Mouse (Mus musculus) gastrocnemius, adult 8-10 months (tissue): ENCODE data around the gene Lsm6. TPM values are rescaled to one million over a fixed set of nuclear protein-coding genes. Genes with fewer than 3 reads are reported as not detected.
"Not testable (repeated sequence)": the region's sequence is repeated elsewhere in the genome, so short reads cannot be mapped to it uniquely, and the experiment has no call there.

ENCODE experiments used
- DNase-seq, 2 experiments: peaks; one replicate each; pipeline ENCODE4 v3.0.0; 2022; ENCODE audit warnings: low spot score in 2 of 2
- total RNA-seq, 4 experiments: library from RNA; stranded (reverse); gene quantifications; 2 replicates each; pipeline ENCODE4 v1.2.4; 2022

Lsm6 gene
- total RNA-seq, result 100 to 1,000 TPM in 1 of 4 experiments, 10 to 100 TPM in 3; 83.6 to 122 (median 92.4) TPM

DNA sequence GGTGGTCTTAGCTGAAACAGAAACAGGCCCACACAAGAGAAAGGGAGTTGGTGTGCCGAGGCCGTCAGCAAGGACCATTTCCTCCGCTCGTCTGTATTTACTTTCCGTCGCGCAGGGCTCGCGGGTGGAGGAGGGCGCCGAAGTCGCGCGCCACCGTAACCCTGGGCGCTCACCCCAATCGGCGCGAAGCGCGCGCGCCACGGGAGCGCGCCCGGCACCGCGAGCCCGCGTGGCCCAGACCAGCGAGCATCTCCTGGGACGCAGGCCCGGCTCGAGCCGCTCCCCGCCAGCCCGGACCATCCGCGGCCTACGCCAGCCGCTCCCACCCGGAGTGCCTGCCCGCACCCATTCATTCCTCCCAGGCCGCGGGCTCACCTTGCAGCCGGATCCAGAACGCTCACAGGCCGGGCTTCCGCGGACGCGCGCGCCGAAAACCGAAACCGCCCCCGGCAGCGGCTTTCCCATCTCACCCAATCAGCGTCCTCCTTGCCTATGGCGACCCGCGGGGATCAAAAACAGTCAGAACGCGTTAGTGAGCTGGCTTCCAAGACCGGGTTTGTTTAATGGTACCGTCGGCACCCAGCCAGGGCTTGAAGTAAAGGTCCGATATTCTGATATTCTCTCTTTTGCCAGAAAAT, at the start of gene Lsm6:
TSS of gene Lsm6 (minus strand) at position 468 of the 638 bp plus-strand sequence.
- peak; percentile 94 to 96 for DNase-seq

DNA sequence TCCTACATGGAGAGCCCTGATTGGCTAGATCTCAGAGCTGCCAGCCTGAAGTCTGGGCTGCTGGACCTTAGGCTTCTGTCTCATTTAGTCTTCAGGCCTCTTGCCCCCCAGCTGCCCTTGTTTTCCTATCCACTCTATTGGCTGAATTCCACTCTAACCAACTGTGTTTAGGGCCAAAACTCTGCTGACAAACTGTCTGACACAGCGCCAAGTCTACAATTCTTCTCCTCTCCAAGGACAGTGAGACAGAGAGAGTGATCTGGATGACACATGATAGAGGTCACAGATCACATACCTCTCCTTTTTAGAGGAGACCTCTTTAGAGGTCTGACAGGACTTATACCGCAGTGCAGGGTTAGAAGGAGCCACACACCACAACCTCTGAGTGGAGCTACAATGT, 46.1 kb upstream of the Lsm6 start:
- no peak for DNase-seq

DNA sequence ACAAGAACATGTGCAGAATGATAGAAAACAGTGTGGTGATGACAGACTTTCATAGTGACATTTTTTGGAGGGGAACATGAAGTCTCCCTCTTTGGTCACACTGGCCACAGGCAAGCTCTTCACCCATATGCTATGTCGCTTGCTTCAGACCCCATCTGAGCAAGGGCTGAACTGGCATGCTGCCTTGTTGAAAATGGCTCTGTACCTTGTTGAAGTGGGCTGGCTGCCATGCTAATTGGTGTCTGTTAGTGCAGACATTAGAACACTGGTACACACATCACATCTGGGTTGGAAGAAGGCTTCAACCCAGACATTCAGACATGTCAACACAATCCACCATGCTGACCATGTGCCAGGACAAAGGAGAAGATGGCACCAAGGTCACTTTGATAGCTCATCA, 42.1 kb upstream of the Lsm6 start:
- no peak for DNase-seq

DNA sequence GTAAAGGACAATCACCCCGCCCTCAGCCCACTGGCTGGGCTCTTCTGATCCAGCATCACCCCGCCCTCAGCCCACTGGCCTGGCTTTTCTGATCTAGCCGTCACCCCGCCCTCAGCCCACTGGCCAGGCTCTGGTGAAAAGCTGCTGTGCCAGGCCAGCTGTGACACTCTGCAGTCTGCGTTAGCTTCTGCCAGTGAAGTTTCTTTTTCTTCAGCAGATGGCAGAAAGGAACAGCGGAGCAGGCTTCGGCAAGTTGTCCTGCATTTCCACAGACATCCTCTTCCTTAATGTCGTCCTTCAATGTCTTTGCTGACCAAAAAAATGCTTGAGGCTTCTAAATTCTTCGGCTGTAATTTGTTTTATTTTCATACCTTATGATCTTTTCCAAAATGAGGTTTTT, 41.1 kb upstream of the Lsm6 start:
- no peak for DNase-seq

DNA sequence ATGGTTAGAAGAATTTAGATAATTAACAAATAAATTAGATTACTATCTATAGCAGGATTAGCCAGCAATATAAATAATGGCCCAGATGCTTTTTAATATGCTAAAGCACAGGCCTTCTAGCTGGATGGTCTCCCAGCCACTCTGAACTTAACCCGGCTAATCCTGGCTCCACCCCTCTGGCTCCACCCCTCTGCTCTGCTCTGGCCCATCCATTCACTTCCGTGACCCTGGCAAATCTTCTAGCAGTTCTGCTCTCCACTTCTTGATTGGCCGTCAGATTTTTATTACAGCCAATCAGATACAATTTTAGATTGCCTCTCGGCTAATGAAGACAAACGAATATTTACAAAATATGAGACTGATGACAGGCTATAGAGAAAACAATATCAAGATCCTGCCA, 39.8 kb upstream of the Lsm6 start:
- no peak for DNase-seq

DNA sequence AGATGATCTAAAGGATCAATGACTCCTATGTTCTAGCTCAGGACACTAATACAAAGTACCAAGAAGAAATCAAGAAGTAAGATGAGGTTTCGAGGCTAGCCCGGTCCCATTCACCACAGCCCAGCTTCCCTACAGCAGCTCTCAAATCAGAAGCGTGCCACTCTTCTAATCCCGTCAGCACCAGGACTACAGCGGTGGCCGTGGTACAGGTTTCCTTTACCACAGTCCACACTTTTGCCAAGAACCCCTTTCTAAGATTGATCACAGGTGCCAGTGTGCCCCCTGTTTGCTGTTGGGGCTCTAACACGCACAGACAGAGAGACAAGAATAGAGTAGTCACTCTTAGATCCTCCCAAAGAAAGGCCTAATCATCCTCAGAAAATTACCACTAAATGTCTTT, 36.5 kb upstream of the Lsm6 start:
- no peak for DNase-seq

DNA sequence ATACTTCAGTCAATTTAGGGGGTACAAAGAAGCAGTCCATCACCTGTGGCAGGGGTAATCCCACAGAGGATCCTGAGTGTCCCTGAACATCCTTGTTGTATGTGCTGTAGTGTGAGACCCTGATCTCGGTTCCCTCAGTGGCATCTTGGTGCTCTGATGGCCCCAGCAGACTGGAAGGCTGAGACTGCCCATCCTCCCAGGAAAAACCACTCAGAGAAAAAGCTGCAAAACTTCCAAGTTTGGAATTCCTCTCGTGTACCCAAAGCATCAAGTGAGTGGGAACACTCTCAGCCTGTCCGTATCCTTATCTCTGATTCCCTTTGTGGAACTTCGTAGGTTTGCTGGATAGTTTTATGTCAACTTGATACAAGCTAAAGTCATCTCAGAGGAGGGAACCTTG, 31.3 kb upstream of the Lsm6 start:
- no peak for DNase-seq

DNA sequence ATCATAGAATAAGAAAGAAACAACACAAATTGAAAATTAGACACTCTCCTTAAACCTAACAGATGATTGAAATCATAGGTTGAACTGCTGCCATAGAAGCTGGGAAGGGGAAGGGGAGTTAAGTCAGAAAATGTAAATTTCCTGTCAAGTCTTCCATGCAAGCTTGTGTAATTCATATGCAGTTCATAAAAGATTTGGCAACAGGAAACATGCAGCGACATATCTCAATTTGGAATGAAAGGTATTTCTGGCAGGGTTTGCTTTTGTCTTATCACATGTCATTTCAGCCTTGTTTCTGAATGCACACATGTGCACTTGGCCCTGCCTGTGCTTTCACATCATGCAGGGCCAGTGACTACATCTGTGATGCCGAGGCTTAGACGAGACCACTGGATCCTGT, 26.3 kb upstream of the Lsm6 start:
- DNase-seq, result no peak

DNA sequence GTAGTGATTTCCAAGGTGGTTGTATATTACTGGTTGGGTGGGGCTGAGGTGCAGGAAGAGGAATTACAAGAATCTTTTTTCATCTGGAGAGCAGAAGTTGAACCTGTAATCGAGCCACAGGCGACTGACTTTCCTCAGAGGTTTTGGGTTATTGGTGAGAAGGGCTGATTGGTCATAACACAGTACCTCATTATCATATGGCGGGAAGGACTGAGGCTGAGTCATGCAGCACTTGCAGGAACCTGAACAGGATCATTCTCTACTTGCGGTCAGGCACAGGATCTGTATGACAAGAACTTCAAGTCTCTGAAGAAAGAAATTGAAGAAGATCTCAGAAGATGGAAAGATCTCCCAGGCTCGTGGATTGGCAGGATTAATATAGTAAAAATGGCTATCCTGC, 23.6 kb upstream of the Lsm6 start:
- no peak for DNase-seq

DNA sequence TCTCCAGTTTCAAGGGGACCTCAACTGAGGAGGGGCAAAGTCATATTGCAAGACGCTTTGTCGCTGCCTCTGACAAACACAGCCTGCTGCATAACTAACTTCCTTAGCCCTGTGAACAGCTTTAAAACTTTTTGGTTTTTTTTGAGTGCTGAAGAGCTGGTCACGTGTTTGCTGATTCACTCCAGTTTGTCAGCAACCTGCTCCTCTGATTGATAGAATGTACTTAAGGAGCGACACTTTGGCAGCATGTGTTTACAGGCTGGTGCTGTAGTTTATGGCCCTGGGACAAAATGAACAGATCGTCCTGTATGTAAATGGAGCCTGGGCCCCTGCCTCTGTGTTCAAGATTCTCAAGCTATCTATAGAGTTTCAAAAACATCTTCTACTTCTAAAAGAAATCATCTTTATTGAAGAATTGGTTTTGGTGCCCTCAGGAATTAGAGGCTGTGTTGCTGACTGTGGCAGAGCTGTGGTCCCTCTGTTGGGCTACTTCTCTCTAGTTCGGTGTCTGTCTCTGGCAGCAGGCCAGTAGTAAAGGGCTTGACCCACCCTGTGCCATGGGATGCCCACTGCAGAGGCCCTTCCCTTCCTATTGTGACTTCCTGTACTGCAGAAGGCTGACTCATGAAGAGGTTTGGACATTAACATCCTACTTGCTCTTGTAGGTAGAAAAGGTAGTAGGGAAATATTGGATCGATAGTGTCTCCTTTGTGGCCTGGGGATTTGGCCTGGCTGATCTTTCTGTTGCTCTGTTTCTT, 17.9 kb upstream of the Lsm6 start:
- DNase-seq, result no peak

DNA sequence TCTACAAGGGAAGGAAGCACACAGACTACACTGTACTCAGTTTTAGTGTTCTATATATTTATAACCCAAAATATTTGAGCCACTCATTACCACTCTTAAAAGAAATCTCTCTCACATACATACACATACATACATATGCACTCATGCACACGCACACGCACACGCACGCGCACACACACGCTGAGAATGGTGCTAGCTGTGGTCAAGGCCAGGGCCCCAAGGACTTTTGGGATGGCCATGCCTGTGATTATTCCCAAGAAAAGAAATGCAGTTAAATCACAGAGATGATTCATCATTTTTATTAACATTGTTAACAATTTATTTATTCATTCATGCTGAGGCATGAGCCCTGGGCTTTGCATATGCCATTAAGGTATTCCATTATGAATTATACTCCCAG, 15.2 kb upstream of the Lsm6 start:
- DNase-seq, result no peak

DNA sequence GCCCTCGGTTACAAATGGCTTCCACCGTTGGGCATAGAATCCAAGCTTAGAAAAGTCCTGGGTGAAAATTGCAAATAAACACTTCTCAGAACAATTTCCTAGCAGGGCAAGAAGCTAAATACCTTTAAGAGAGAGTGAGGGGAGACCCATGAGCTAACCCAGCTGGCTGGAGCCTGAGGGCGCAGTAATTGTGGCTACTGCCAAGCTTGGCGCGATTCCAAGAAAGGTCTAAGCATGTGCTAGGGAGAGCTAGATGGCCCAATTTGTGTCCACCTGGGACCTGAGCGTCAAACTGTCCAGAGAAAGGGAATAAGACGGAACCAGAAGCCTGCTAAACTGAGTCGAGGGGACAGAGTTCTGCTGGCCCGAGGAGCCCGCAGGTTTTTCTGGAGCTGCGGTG, 7.5 kb upstream of the Lsm6 start:
- DNase-seq, result no peak

DNA sequence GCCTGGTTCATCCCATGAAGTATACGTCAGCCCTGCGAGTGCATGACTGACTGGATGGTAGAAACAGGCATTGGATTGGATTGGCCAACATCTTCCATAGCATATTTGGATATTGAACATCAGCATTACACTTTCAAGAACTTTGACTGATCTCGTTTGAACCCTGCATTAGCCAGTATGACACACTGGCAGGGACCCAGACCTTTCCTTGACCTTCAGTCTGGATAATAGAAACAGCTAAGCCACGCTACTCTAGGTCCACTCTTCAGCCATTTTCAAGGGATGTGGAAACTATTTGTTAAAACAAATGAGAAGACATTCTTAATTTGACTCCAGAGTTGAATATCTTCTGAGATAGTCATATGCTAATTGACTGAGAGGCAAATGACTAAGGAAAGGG, 3.6 kb upstream of the Lsm6 start:
- DNase-seq, result no peak

DNA sequence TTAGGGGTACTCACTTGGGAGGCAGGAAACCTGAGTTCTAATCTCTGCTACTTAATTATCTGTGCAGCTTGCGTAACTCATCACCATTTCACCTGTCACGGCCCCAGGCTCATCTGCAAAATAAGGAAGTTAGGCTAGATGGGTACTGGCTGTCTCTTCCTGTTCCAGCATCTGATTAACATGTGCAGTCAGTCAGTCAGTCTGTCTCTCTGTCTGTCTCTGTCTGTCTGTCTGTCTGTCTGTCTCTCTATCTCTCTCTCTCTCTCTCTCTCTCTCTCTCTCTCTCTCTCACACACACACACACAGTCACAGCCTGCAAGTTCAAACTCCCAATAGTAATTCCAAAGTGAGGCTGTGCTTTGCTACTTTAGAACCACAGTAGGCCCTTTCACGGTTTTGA, 967 bp downstream of the Lsm6 start:
- DNase-seq, result not testable (repeated sequence)

DNA sequence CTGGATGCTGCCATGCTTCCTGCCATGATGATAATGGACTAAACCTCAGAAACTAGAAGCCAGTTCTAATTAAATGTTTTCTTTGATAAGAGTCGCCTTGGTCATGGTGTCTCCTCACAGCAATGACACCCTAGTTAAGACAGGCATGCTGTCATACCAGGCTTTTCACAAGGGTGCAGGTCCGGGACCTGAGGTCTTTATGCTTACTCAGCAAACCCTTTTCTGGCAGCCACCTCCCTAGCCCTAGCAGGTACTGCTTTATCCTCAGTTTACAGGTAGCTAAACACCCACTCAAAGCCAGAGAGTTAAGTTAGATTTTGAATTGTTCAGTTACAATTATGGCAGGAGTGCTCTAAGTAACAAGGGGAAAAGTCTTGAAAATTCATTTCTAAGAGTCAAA, 6.2 kb downstream of the Lsm6 start:
- no peak for DNase-seq

DNA sequence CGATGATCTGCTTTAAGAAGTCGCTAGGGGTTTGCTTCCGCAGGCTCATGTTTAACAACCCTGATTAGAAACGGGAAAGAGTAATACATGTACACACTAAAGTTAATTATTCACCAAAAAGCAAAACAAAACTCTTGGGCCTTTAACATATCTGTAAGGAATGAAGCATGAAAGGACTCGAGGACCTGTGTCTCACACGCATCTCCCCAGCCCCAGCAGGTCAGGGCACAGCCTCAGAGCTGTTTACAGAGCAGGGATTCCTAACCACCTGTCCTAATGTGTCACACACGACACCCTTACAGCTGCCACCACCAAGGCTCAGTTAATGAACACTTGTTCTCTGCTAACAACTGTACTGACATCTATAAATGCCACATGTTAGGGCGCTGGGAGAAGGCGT, 7.9 kb downstream of the Lsm6 start:
- peak; percentile 14 to 29 for DNase-seq

DNA sequence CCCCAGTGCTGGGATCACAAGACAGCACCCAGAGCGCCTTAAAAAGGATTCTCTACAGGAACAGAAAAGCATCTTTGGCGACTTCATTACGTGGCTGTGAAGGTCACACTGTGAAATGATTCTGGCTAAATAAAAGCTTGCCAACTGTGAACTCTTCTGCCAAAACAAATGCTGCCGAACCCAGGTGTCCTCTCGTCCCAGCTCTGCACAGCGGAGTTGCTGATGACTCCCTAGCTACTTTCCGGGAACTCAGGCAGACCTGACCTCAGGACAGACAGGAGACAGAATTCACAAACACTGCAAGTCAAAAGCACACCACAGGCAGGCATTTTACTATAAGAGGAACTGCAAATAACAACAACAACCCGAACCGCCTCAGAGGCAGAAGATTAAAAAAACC, 8.5 kb downstream of the Lsm6 start:
- no peak for DNase-seq

DNA sequence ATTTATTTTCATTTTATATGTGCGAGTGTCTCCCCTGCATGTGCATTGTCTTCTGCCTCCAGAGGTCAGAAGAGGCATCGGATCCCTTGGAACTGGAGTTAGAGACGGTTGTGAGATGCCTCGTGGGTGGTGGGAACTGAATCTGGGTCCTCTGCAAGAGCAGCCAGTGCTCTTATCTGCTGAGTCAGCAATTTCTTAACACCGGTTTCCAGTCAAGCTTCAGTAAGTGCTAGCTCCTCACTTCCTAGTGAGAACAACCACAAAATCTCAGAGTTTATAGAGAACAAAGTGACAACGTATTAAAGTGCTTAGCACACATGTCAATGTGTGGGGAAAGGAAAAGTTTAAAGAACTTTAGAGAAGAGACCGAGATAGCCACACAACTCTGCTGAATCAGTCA, 9.2 kb downstream of the Lsm6 start:
- DNase-seq, result no peak

DNA sequence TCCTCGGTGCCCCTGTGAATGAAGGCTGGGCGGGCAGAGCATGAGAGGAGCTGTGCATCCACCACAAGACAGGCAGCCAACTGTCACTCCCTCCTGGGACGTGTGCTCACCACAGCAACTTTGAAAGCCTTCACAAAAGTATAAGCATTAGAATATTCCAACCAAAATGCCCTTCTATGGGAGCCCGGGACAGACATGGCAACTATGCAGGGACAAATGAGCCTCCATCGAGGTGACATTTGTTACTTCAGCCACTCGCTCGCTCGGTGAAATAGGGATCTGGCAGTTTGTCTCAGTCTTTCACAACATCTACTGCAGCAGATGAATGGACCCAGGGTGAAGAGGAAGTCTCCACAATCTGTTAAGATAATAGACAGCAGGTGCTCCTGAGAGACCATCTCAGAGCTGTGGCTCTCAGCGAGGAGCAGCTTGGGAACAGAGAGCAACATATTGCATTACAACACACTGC, 10.7 kb downstream of the Lsm6 start:
- no peak for DNase-seq

DNA sequence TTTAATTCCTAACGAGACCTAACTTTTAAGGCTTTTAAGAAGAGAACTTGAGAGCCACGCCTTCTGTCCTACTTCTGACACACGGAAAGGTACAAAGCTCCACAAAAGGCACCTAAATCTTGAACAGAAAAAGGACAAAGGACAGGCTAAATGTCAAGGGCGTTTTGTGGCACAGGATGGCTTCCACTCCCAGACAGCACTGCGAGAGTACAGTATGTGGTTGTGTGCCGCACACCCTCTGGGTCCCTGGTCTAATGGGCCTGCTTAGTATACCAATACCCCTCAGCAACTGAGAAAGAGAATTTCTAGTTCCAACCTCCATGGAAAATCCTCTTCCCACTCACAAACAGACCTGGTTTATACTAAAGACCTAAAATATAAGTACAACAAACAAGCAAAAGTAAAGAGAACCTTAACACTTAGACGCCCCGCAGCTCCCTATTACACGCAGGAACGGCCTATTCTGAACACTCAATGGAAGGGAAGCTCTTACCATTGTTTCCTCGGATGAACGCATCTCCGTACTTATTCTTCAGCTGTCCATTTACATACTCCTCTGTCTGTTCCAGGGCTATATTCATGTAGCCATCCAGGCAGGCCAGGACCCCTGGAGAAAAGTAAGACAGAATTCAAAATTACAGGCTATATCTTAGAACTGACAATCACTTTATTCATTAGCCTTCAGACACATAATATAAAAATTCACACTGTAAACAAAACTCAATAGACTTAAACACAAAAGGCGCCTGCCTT, 11.3 kb downstream of the Lsm6 start:
- DNase-seq, result no peak

DNA sequence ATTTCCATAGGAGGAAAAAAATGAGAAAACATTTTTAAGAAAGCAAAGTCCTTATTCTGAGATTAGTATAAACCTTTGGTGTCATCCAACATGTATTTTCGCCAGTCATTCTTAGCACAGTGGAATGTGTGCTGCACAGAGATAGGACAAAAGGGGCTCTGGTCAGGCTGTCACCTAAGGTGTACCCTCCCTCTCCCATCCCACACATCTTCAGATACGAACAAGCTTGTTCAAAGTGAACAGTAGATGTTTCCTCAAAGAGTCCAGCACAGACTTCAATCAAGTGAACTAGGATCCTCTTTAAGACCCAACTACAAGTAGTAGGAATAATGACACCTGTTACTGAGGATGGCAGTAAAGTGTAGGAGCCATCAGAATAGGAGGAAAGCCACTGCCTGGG, 12.1 kb downstream of the Lsm6 start:
- DNase-seq, result no peak

DNA sequence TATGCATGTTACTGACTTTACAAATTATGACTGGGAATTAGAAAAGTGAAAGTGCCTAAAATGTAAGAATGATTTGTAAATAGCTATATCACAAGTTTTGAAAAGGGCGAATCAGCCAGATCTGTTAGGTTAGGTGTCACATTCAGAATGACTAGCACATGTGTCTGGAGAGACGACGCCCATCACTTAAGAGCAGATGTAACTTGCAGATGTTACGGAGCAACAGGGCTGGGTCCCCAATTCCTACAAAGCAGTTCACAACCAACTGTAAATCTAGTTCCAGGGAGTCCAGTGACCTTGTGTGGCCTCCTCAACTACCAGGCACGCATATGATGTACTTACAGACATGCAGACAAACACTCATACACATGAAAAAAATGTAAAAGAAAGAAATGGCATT, 12.5 kb downstream of the Lsm6 start:
- DNase-seq, result no peak

DNA sequence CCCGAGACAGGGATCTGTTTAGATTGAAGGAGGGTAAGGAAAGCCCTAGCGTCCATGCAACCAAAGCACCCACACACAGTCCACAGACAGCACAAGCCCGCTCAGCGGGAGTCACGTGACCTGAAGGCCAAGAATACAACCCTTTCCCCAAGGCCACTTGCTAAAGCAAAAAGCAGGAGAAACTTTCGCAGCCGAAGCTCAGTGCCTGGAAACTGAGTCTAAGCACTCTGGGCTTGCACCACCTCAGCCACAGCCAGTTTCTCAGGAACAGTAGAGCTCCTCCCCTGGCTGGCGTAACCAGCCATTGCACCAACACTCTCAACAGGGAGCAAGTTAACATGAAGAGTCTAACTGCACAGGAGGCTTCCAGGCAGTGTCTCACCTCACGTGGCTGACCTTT, 13.7 kb downstream of the Lsm6 start:
- DNase-seq, result no peak
